Comparison of ENCODE assay signal across 18 mouse cellular contexts in the genomic region with DNA sequence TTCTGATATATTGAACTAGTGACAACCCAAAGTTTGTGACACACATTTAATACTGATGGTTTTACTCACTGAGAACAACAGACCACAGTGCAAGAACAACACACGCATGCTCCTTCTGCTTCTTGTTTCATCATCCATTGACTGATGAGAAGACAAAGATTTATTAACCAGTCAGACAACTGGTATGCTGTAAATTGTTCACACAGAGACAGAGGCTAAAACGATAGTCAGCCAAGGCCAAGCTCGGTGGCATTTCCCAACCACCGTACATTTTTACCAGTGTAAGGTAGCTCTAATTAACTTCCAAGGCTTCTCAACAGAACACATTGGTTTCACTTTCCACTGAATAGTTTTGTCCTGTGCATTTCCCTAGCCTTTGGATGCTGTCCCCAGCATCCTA.
"Had no signal": no experiment of that assay in that cellular context is flagged by ENCODE, and none has a peak within 500 bp of the region (broad histone marks: within the 10 kb centered on the region; RNA-seq: fewer than 3 reads in every experiment).

No protein-coding gene starts in this region.

- H3K27ac ChIP-seq: lung, embryonic 15.5 days; macrophage; midbrain, embryonic 13.5 days; neural tube, embryonic 12.5 days had no signal

- H3K4me3 ChIP-seq: lung, embryonic 15.5 days; megakaryocyte, embryonic 14.5 days; midbrain, embryonic 13.5 days; neural tube, embryonic 12.5 days had no signal

- DNase-seq: liver, postnatal 0 days; lung, adult 2 months; lung, postnatal 14 days; lung, postnatal 36 days; right cerebral cortex, postnatal 14 days; right cerebral cortex, postnatal 4 days; spleen, adult 18-20 months; thymus, adult 18-20 months; thymus, postnatal 25 days; thymus, postnatal 4 days had no signal

- ATAC-seq: liver, postnatal 0 days; lung, postnatal 0 days; midbrain, embryonic 13.5 days; midbrain, embryonic 16.5 days had no signal

- H3K36me3 ChIP-seq: lung, embryonic 15.5 days; midbrain, embryonic 13.5 days; neural tube, embryonic 12.5 days had no signal

- H3K27me3 ChIP-seq: lung, embryonic 15.5 days; megakaryocyte, embryonic 14.5 days; midbrain, embryonic 13.5 days; neural tube, embryonic 12.5 days had no signal

- H3K9me3 ChIP-seq: lung, embryonic 15.5 days; midbrain, embryonic 13.5 days; neural tube, embryonic 12.5 days had no signal

- H3K9ac ChIP-seq: liver, postnatal 0 days; lung, embryonic 15.5 days; midbrain, embryonic 13.5 days; neural tube, embryonic 12.5 days had no signal

- H3K4me1 ChIP-seq: lung, embryonic 15.5 days; megakaryocyte, embryonic 14.5 days; midbrain, embryonic 13.5 days; neural tube, embryonic 12.5 days had no signal

- H3K4me2 ChIP-seq: lung, embryonic 15.5 days; midbrain, embryonic 11.5 days; midbrain, embryonic 13.5 days; neural tube, embryonic 12.5 days had no signal
